Mouse (Mus musculus): ENCODE results near the gene Hdac7. TPM values are rescaled to one million over a fixed set of nuclear protein-coding genes. Genes with fewer than 3 reads are reported as not detected.

Hdac7 gene
- polyA plus RNA-seq, 2 experiments, result 4.7 to 8.6 TPM

- WGBS (ENCODE audit: insufficient replicate concordance), result 56% methylated on average over 17 of the region's 17 CpGs
- Histone ChIP-seq H3K27me3 (ENCODE audit: control insufficient read depth, insufficient read depth, low read length) (peaks cover 4% of the 10 kb centered on the region), H3K4me3 (ENCODE audit: insufficient read depth in 1 of 2, low read depth in 2 of 2, low read length in 2 of 2) (no peak overlapping the region), H3K36me3 (replicated peaks; ENCODE audit: control insufficient read depth, insufficient read depth, low read depth) (no peaks in the 10 kb centered on the region), H3K9ac (replicated peaks) (no peak overlapping the region), H3K9me3 (ENCODE audit: control insufficient read depth, low read length) (no peaks in the 10 kb centered on the region), H3K4me1 (replicated peaks; ENCODE audit: control insufficient read depth in 2 of 2, insufficient read depth in 2 of 2, low read length in 1 of 2) (peaks cover 7 to 37% of the 10 kb centered on the region in 2 experiments), H3K4me2 (ENCODE audit: low read depth) (no peak overlapping the region), H3K27ac (no peak overlapping the region)
- DNase-seq (ENCODE audit: low read depth in 3 of 3, low spot score in 3 of 3) (no peak), ATAC-seq (ENCODE audit: insufficient read depth) (no peak)
- TF ChIP-seq EP300 (IDR thresholded peaks at IDR 0.05; ENCODE audit: low read depth) (no peak), CTCF (IDR thresholded peaks at IDR 0.05; ENCODE audit: low read depth) (no peak)
Observed at GRCm38 (mm10) chr15:97836153-97836893, 8.0 kb downstream of the Hdac7 start.

- TF ChIP-seq CTCF (IDR thresholded peaks at IDR 0.05; ENCODE audit: low read depth) (no peak), EP300 (IDR thresholded peaks at IDR 0.05; ENCODE audit: low read depth) (no peak)
- H3K27me3 ChIP-seq (ENCODE audit: control insufficient read depth, insufficient read depth, low read length), result peaks cover 4% of the 10 kb centered on the region
- H3K4me1 ChIP-seq (replicated peaks; ENCODE audit: control insufficient read depth in 2 of 2, insufficient read depth in 2 of 2, low read length in 1 of 2), result peaks cover 0 to 25% of the 10 kb centered on the region in 2 experiments; a peak in 3 of 4 replicates
- no peak overlapping the region for H3K4me2 ChIP-seq (ENCODE audit: low read depth)
- no peak overlapping the region for H3K9ac ChIP-seq (replicated peaks)
- H3K4me3 ChIP-seq (ENCODE audit: insufficient read depth in 1 of 2, low read depth in 2 of 2, low read length in 2 of 2), result no peak overlapping the region
- 39% methylated on average over 9 of the region's 9 CpGs for WGBS (ENCODE audit: insufficient replicate concordance)
- no peak for ATAC-seq (ENCODE audit: insufficient read depth)
- H3K9me3 ChIP-seq (ENCODE audit: control insufficient read depth, low read length), result no peaks in the 10 kb centered on the region
- no peaks in the 10 kb centered on the region for H3K36me3 ChIP-seq (replicated peaks; ENCODE audit: control insufficient read depth, insufficient read depth, low read depth)
- no peak overlapping the region for H3K27ac ChIP-seq
- no peak for DNase-seq (ENCODE audit: low read depth in 3 of 3, low spot score in 3 of 3)
Observed at GRCm38 (mm10) chr15:97832764-97833479, 11.4 kb downstream of the Hdac7 start.

GRCm38 (mm10) chr15:97831987-97832640, 12.2 kb downstream of the Hdac7 start:
- Histone ChIP-seq H3K27ac (no peak overlapping the region), H3K9ac (replicated peaks) (peak overlapping the region; percentile 44), H3K36me3 (replicated peaks; ENCODE audit: control insufficient read depth, insufficient read depth, low read depth) (no peaks in the 10 kb centered on the region), H3K4me1 (replicated peaks; ENCODE audit: control insufficient read depth in 2 of 2, insufficient read depth in 2 of 2, low read length in 1 of 2) (peaks cover 0 to 27% of the 10 kb centered on the region in 2 experiments; a peak in 3 of 4 replicates), H3K4me3 (ENCODE audit: insufficient read depth in 1 of 2, low read depth in 2 of 2, low read length in 2 of 2) (peak overlapping the region; percentile 64 to 71), H3K27me3 (ENCODE audit: control insufficient read depth, insufficient read depth, low read length) (peaks cover 4% of the 10 kb centered on the region), H3K4me2 (ENCODE audit: low read depth) (peak overlapping the region; percentile 67), H3K9me3 (ENCODE audit: control insufficient read depth, low read length) (no peaks in the 10 kb centered on the region)
- DNase-seq (ENCODE audit: low read depth in 3 of 3, low spot score in 3 of 3) (no peak), ATAC-seq (ENCODE audit: insufficient read depth) (no peak)
- TF ChIP-seq EP300 (IDR thresholded peaks at IDR 0.05; ENCODE audit: low read depth) (no peak), CTCF (IDR thresholded peaks at IDR 0.05; ENCODE audit: low read depth) (no peak)
- 26% methylated on average over 9 of the region's 10 CpGs for WGBS (ENCODE audit: insufficient replicate concordance)

DNA sequence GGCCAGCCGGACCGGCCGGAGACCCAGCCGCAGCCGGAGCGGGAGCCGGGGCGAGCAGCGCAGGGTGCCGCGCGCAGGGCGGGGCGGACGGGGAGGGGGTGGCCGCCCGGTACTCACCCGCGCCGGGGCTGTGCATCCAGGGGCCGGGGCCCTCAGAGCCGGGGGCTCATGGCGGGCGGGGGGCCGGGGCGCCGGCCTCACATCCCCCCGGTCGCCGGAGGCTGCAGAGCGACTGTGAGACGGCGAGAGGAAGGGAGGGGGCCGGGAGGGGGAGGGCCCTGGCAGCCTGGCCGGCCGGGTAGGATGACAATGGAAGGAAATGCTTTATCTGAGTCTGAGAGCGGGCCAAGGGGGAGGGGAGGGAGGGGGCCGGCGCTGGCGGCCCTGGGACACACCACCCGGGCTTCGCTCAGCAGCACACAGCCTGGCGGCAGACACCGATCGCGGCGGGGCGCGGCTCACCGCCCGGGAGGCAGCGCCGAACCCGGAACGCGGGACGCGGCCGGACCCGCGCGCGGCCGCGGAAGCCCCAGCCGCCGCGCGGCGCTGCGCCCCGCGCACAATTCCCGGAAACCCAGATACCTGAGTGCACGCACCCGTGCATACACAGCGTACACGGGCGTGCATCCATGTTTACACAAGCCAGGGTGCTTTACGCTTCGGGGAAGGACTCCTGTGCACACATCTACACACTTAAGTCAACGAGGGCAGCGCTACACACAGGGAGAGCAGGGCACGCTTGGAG, 12.9 kb downstream of the Hdac7 start:
- H3K4me3 ChIP-seq (ENCODE audit: insufficient read depth in 1 of 2, low read depth in 2 of 2, low read length in 2 of 2), result peak overlapping the region; percentile 64 to 71
- no peak overlapping the region for H3K27ac ChIP-seq
- under 1% methylated on average over 70 of the region's 84 CpGs for WGBS (ENCODE audit: insufficient replicate concordance)
- DNase-seq (ENCODE audit: low read depth in 3 of 3, low spot score in 3 of 3), result no peak
- H3K9me3 ChIP-seq (ENCODE audit: control insufficient read depth, low read length), result no peaks in the 10 kb centered on the region
- peaks cover 4% of the 10 kb centered on the region for H3K27me3 ChIP-seq (ENCODE audit: control insufficient read depth, insufficient read depth, low read length)
- TF ChIP-seq CTCF (IDR thresholded peaks at IDR 0.05; ENCODE audit: low read depth) (no peak), EP300 (IDR thresholded peaks at IDR 0.05; ENCODE audit: low read depth) (no peak)
- H3K36me3 ChIP-seq (replicated peaks; ENCODE audit: control insufficient read depth, insufficient read depth, low read depth), result no peaks in the 10 kb centered on the region
- peak overlapping the region; percentile 67 for H3K4me2 ChIP-seq (ENCODE audit: low read depth)
- peak; percentile 84 for ATAC-seq (ENCODE audit: insufficient read depth)
- H3K4me1 ChIP-seq (replicated peaks; ENCODE audit: control insufficient read depth in 2 of 2, insufficient read depth in 2 of 2, low read length in 1 of 2), result peaks cover 3 to 28% of the 10 kb centered on the region in 2 experiments; a peak in 3 of 4 replicates
- peak overlapping the region; percentile 44 for H3K9ac ChIP-seq (replicated peaks)

Data from liver, embryonic 14.5 days (tissue).